Mouse (Mus musculus) spleen, adult 2 months (tissue): ENCODE data around the gene Scnn1a.

Source experiments
- CTCF ChIP-seq: fragments of 200-500 bp; IDR thresholded peaks from 2 replicates; pipeline ENCODE4 v1.5.1; 2011; ENCODE audit warnings: mild to moderate bottlenecking, inconsistent platforms; ENCODE audit not compliant: insufficient read depth, insufficient read length, insufficient replicate concordance; ENCODE audit errors: extremely low read depth
- POLR2A ChIP-seq: fragments of 200-500 bp; IDR thresholded peaks from 2 replicates; pipeline ENCODE4 v1.6.1; 2011; ENCODE audit warnings: low read depth, low read length, inconsistent platforms

DNA sequence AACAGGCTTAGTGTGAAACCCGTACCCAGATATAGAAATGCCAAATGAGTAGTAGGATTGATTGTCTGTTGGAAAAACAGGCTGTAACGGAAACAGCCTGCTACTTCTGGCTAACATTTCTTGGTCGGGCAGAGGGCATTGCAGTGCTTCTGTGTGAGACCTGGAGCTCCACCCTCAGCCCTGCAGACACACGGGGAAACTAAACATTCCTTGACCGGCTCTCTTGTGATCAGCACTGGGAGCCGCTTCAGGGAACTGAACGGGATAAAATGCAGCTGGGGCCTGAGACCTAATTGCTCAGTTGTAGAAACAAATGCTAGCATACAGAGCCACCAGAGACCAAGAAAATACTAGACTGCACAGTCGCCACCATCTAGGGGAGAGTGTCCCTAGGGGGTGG is 35.8 kb downstream of the Scnn1a start:
- no peak for TF ChIP-seq POLR2A
- TF ChIP-seq CTCF = no peak
